Mouse (Mus musculus) central nervous system, embryonic 14 days (tissue): ENCODE measurements around the gene Gm49392. TPM values are rescaled to one million over a fixed set of nuclear protein-coding genes. Genes with fewer than 3 reads are reported as not detected.

Experiments used
- polyA plus RNA-seq: library from polyadenylated mRNA; depleted of rRNA; stranded (reverse); fragments of >200 nt; gene quantifications from 2 replicates; pipeline ENCODE4 v1.2.3, GENCODE M21; 2012; rRNA removed

Gene Gm49392
- 0.11 and 0.18 TPM in 2 replicates for polyA plus RNA-seq

GRCm38 (mm10) chr13:60896794-60897193 lies at the start of gene Gm49392:
Gene Gm49392 (minus strand): TSS chr13:60896894.

GRCm38 (mm10) chr13:60941884-60942283 lies 45.2 kb upstream of the Gm49392 start, which contains the start of gene Tpbpa:
Gene Tpbpa (minus strand): TSS chr13:60941984.

GRCm38 (mm10) chr13:60936500-60936901 lies 39.8 kb upstream of the Gm49392 start, which contains the start of the genes Gm49391 and Ctla2a:
Gene Gm49391 (minus strand): TSS chr13:60936571.
Gene Ctla2a (minus strand): TSS chr13:60936625.

GRCm38 (mm10) chr13:60935490-60935889 lies 38.8 kb upstream of the Gm49392 start, which contains the start of gene Gm49393:
Gene Gm49393 (minus strand): TSS chr13:60935590.

GRCm38 (mm10) chr13:60904780-60905179 lies 8.1 kb upstream of the Gm49392 start, which contains the start of gene Tpbpb:
Gene Tpbpb (minus strand): TSS chr13:60904880.

GRCm38 (mm10) chr13:60897328-60897727 lies 634 bp upstream of the Gm49392 start, which contains the start of gene Ctla2b:
Gene Ctla2b (minus strand): TSS chr13:60897447.

GRCm38 (mm10) chr13:60864281-60864680 lies 32.4 kb downstream of the Gm49392 start, which contains the start of gene 4930486L24Rik:
Gene 4930486L24Rik (minus strand): TSS chr13:60864475.

GRCm38 (mm10) chr13:60802749-60803148 lies 93.9 kb downstream of the Gm49392 start, which contains the start of gene Ctsll3:
Gene Ctsll3 (minus strand): TSS chr13:60802849.

Other genes starting within 250 kb of the Gm49392 start
- gene BC051665, start 110.5 kb downstream of the Gm49392 start, polyA plus RNA-seq = not detected in 2 replicates
- gene Ctsll3, start 94.0 kb downstream of the Gm49392 start, polyA plus RNA-seq = not detected in 2 replicates
- 0.05 TPM in 2 replicates for gene 4930486L24Rik, start 32.4 kb downstream of the Gm49392 start, polyA plus RNA-seq
- 1.7 and 2.5 TPM in 2 replicates for gene Ctla2b, start 553 bp upstream of the Gm49392 start, polyA plus RNA-seq
- not detected in 2 replicates for gene Tpbpb, start 8.0 kb upstream of the Gm49392 start, polyA plus RNA-seq
- not detected in 2 replicates for gene Gm49393, start 38.7 kb upstream of the Gm49392 start, polyA plus RNA-seq
- 2.3 and 2.8 TPM in 2 replicates for gene Gm49391, start 39.7 kb upstream of the Gm49392 start, polyA plus RNA-seq
- gene Ctla2a, start 39.7 kb upstream of the Gm49392 start, polyA plus RNA-seq = 9.1 and 11.9 TPM in 2 replicates
- gene Tpbpa, start 45.1 kb upstream of the Gm49392 start, polyA plus RNA-seq = 0.06 TPM in 1 of 2 replicates, not detected in the other
- not detected in 2 replicates for gene Ctsj, start 109.1 kb upstream of the Gm49392 start, polyA plus RNA-seq
- gene Ctsq, start 143.7 kb upstream of the Gm49392 start, polyA plus RNA-seq = not detected in 2 replicates